Mouse (Mus musculus): ENCODE data around the gene Camk2b.
"Not testable (repeated sequence)": the region's sequence is repeated elsewhere in the genome, so short reads cannot be mapped to it uniquely, and the experiment has no call there.

Camk2b gene

DNA sequence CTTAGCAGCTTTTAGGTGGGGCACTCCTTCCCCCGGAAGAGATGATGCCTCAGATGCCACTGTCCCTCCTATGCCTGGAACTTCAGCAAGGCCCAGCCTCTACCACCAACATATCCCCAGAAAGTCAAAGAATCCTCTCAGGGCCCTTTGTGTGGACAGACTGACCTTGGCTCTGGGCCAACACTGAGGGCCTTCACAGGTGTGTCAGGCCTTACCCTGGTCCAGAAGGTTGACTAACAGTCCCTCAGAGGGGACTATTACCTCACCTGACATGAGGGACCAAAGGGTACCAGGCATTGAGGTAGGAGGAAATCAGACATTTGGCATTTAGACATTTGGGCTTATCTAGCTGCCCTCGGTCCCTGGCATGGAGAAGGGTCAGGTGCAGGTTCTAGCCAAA, 86.1 kb downstream of the Camk2b start:
- no peak for DNase-seq

DNA sequence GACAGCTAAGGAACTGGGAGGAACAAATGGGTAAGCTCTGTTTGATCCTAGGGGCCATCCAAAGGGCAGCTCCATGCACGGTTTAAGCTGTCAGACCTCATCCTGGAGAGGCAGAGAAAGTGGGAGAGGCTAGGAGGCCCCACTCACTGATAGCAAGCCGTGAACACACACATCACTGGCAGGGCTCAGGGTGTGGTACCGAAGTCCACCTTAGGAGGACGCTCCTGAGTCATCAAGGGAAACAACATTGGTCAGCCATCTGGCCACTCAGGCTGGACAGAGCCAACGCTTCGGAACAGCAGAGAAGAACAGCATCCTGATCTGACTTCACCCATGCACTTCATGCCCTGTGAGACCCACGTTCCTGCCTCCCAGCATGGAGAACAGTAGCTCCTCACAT, 87.1 kb downstream of the Camk2b start:
- DNase-seq: no peak

DNA sequence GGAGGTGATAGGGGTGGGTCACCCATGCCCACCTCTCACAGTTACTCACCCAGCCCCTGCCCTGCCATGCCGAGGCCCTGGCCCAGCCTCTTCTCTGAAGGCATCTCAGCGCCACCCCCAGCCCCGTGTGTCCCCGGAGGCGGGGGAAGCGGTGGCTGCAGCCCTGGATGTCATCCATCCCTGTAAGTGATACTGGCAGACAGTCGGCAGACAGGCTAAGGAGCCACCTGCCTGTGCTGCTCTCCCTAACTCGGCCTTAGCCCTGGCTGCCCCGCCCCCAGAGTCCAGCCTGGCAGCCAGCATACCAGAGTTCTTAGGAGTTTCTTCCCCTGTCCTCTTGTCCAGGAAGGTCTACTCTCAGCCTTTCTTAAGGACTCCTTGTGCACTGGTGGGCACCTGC, 90.1 kb downstream of the Camk2b start:
- peak; percentile 65 for DNase-seq

- peak; percentile 80 for DNase-seq
Measured at GRCm38 (mm10) chr11:5975068-5975467, 91.1 kb downstream of the Camk2b start.

GRCm38 (mm10) chr11:5974053-5974452, 92.1 kb downstream of the Camk2b start:
- no peak for DNase-seq

DNA sequence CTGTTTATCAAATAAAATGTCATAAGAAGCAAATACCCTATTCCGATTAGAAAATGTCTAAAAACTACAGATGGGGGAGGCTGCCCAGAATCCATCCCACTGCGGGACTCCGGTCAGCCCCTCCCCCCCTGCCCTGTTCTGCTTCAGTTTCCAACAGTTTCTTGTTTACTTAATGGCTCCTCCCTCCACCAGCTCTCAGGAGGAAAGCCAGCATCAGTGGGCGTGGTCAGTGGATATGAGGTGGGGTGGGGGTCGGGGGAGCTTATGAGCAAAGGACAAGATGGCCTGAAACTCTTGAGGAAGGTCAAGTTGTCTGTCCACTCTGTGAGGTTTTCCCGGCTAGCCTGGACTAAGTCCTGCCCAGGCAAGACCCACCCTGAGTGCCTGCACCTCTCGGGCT, 93.0 kb downstream of the Camk2b start:
- DNase-seq: peak; percentile 52

DNA sequence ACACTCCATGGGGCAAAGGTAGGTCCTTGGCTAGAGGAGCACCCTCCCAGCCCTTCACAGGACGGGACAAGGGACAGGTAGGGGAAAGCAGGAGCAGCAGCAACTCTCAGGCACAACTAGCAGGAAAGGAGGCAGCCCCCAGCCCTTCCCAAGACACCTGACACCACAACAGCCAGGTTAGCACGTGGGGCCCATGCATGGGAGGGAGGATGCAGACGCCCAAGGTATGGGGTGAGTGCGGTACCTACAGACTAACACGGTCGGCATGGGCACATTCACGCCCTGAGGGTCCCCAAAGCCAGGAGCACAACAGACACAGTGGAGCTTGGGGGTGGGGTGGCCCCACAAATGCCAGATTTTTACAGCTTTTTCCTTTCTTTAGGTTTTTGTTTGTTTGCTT, 95.0 kb downstream of the Camk2b start:
- no peak for DNase-seq

DNA sequence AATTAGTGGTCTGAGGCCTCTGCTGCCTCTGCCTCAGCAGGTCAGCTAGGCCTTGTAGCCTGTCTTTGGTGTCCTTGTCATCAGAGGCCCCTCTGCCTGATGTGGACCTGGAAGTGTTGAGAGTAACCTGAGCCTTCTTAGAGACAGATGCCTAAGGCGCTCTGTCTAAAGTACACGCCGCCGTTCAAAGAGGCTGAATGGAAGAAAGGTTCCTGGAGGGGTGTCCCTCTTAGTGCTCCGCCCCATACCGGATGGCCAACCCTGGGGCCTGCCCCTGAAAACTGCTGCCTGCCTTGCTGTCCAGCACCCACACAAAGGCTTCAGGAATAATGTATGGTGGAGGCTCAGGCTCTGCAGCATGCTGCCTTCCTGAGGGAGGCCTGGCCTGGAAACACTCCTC, 97.9 kb downstream of the Camk2b start:
- no peak for DNase-seq

GRCm38 (mm10) chr11:5966751-5967150, 99.4 kb downstream of the Camk2b start:
- DNase-seq: no peak

DNA sequence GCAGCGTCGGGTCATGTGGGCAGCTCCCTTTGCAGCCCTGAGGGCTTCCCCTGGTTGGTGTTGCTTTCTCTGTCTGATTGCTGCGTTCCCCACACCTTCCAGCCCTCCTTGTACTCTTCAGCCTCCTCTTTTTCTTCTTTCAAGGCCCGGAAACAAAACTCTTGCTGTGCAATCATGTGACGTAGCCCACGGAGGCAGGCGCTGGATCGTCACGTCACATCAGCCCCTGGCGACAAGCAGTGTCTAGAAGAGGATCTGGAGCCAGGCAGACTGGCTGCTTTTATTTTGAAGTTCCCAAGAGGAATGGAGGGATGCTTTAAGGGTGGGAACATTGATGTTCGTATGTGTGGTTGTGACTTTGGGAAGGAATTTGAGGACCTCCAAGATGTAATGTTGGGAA, 100.3 kb downstream of the Camk2b start:
- DNase-seq: no peak

DNA sequence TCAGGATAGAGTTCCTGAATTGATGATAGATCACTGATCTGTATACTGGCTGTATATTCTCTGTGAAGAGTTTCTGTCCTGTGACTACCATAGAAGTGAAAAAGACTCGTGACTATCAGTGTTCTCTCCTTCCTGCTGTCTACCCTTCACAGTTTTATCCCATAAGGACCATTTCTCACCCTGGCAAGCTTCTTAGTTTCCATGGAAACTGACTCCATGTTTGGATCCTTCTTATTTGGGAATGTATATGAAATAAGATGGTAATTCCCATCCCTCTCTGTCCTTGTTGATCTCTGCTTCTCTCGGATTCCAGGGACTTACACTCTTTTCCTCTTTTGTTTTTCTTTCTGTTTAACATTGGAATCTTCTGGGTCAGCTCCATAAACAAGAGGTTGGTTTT, 106.1 kb downstream of the Camk2b start:
- DNase-seq: no peak

- peak; percentile 97 for DNase-seq
Measured at GRCm38 (mm10) chr11:5955546-5956276, 110.5 kb downstream of the Camk2b start, which contains the start of gene Ykt6. Ykt6 (plus strand) TSS chr11:5955693.

DNA sequence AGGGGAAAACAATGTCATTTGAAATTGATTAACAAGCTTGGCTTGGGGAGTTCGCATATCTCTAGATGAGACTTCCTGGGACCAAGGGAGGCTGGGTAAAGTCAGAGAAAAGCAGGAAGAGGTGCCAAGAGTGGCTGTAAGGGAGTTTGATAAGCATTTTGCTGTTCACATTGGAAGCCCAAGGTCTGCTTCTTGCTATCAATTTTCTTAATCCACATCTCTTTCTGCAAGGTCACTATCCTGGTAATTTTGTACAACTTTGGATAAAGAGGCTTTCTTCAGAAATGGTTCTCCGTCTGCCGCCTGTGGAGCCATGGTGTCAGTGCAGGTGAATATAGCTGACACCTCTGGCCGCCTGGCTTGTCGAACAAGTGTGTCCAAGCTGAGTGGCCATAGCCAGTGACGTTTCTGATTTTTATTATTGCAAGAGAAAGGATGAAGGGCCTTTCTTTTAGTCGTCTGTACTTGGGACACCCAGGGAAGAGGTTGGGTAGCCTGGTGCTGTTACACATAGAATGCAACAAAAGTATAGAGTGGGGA, 111.1 kb downstream of the Camk2b start:
- peak; percentile 75 for DNase-seq

DNA sequence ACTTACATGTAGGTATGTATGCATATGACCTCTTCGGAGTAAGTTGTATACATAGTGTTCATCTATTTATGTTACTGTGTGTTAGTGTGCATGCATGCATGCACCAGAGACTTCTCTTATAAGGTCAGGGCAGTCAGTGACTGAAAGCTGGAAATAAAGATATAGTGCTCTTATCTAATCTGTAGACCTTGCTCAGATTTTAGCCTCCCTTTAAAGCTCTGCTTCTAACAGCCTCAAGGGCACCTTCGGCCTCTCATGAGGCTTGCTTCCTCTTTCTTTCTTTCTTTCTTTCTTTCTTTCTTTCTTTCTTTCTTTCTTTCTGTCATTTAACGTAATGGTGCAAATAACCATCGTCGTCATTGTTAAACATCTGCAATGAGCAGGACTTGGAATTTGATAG, 111.7 kb downstream of the Camk2b start:
- no peak for DNase-seq

DNA sequence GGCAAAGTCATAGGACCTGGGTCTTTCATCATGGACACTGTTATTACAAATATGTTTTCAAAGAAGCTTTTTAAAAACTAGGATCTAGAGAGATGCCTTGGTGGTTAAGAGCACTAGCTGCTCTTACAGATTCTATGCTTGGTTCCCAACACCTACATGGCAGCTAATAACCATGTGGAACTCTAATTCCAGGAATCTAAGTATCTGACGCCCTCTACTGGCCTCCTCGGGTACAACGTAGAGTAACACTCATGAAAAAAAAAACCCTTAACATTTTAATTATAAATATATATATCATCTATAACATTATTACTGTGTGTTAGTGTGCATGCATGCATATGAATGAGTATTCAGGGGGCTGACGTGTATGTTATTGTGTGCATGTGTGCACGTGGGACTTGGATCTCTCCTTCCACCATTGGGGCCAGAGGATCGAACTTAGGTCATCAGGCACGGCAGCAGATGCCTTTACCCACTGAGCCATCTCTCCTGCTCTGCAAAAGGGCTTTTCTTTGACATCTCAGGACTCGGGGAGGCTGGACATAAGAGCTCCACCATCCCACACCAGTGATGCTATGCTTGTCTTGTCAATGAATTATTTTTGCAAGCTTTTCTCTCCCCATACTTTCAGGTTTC, 112.9 kb downstream of the Camk2b start:
- peak; percentile 64 for DNase-seq

- DNase-seq: no peak
Measured at GRCm38 (mm10) chr11:5952501-5952900, 113.7 kb downstream of the Camk2b start.

DNA sequence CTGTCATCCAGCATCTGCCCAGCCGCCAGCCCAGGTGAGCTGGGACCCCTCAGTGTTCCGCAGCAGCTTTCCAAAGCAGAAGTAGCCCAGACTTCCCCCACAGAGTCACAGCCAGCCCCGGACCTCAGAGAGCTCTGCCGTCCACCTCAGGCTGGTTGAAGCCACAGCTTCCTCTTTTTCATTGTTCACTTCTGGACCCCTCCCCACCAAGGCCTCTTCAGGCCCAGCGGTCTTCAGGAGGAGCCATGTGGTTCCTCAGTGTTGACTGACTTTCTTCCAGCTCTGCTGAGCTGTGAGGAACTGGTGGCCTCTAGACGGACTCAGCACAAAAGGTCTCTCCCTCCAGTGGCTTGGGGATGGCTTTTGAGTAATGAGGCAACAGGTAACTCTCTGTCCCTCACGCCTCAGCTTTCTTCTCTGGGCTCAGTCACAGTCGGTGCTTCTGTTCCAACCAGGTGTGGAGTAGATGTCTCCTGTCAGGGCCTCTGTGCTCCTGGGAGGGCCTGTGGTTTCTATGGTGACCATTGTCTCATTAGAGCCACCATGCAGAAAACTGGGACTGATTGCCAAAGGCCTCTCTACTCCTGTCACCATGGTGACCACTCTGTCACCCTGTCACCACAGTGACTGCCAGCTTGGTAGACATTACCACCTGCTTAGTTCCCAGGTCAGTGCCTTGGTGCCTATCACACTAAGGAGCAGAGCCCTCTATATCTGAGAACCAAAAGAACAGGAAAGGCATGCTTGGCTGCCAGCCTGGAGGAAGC, 116.4 kb downstream of the Camk2b start, which contains the start of gene Gck:
TSS of gene Gck (minus strand) at position 496 of the 767 bp plus-strand sequence.
- DNase-seq: peak; percentile 88

GRCm38 (mm10) chr11:5948546-5949250, 117.5 kb downstream of the Camk2b start:
- DNase-seq: peak; percentile 32

- DNase-seq: no peak
Measured at GRCm38 (mm10) chr11:5947796-5948195, 118.4 kb downstream of the Camk2b start.

DNA sequence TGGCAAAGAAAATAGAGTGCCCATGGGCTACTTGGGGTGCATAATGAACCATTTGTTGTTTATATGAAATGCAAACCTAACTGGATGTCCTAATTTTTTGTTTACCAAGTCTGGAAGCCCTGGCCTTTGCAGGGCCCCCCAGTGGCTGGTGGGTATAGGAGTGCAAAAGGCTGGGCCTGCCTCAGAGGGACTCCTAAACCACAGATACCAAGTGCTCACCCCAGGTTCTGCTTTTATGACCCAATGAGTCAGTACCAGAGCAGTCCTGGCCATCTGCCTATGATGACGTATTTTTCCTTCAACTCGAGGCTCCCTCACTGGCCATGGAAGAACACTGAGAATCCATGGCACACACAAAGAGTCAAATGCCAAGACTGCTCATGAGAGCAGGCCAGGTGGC, 121.1 kb downstream of the Camk2b start:
- DNase-seq: no peak

- no peak for DNase-seq
Measured at GRCm38 (mm10) chr11:5942966-5943365, 123.2 kb downstream of the Camk2b start.

DNA sequence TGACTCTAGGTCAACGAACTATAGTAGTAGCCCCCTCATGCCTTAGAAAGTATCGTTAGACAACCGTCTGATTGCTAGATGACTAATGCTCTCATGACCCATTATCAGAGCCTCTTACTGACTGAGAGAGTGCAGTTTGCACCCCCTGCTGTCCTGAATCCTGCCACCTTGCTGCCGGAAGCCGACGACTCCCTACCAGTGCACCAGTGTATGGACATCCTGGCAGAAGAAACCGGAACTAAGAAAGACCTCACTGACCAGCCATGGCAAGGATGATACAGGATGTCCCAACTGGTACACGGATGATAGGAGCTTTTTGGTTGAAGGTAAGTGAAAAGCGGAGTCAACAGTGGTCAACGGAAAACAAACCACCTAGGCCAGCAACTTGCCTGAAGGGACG, 131.6 kb downstream of the Camk2b start:
- DNase-seq: not testable (repeated sequence)

GRCm38 (mm10) chr11:5931947-5932346, 134.2 kb downstream of the Camk2b start:
- not testable (repeated sequence) for DNase-seq
